Mouse (Mus musculus): Measurements from ENCODE around the gene Lsm7. TPM values are rescaled to one million over a fixed set of nuclear protein-coding genes. Genes with fewer than 3 reads are reported as not detected.
A peak's percentile ranks its signal among the peaks of the same experiment; 100 is the strongest.
"Not testable (repeated sequence)": the region's sequence is repeated elsewhere in the genome, so short reads cannot be mapped to it uniquely, and the experiment has no call there.

Gene Lsm7
- polyA plus RNA-seq, 1 experiment from 2014 or later = 256 TPM

DNA sequence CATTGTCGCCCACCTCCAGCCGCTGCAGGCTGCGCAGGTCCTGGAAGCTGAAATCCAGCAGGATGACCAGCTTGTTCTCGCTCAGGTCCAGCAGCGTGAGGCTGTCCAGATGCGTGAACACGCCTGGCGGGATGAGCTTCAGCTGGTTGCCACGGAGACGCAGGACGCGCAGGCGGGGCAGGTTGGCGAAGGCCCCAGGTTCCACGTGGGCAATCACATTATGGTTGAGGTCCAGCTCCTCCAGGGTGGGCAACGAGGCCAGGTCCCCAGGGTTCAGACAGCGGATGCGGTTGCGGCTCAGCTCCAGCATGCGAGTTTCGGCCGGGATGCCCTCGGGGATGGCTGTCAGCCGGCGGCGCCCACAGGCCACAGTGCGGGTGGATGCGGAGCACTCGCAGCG, 19.4 kb downstream of the Lsm7 start:
- no peak overlapping the region for H3K4me3 ChIP-seq (replicated peaks; ENCODE audit: low read depth, low read length)
- peak; percentile 44 for DNase-seq
- peak overlapping the region; percentile 29 for H3K4me2 ChIP-seq (ENCODE audit: low read length)
- 0 out of 2 replicates have a peak, but pooled peaks cover 4% of the 10 kb centered on the region for H3K4me1 ChIP-seq (ENCODE audit: control insufficient read depth, insufficient read depth, low read length)
- H3K27ac ChIP-seq (replicated peaks; ENCODE audit: low read depth, low read length) = no peak overlapping the region
- no peak for ATAC-seq (ENCODE audit: low FRiP score, low TSS enrichment)
- peaks cover 25% of the 10 kb centered on the region for H3K27me3 ChIP-seq (ENCODE audit: control insufficient read depth, insufficient read depth, low read length)
- H3K9me3 ChIP-seq (ENCODE audit: control insufficient read depth, low read length) = no peaks in the 10 kb centered on the region
- H3K9ac ChIP-seq (replicated peaks; ENCODE audit: low read length) = peak overlapping the region; percentile 26; the same call in 1 of the 2 replicates
- WGBS = 42% methylated on average over 30 of the region's 30 CpGs
- H3K36me3 ChIP-seq (ENCODE audit: control insufficient read depth, insufficient read depth, low read length) = peaks cover 7% of the 10 kb centered on the region

DNA sequence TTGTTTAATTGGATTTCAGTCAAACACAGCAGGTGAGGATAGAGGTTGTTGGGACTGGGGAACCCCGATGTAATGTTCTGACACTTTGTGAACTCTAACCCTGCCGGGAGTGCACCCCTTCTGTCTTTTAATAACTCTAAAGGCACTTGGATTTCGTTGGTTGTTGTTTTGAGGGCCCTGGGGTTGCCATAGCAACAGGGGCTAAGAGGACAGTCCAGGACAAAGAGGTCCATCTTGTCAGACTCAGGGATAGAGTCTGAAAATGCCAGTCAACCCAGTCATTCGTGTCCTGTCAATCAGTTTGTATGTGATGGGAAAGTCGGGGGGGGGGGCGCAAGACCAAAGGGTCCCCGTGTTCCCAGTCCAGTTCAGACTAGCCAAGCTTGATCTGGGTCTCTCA, 22.2 kb downstream of the Lsm7 start:
- Histone ChIP-seq H3K27me3 (ENCODE audit: control insufficient read depth, insufficient read depth, low read length) (peaks cover 25% of the 10 kb centered on the region), H3K4me1 (ENCODE audit: control insufficient read depth, insufficient read depth, low read length) (peaks cover 4% of the 10 kb centered on the region), H3K36me3 (ENCODE audit: control insufficient read depth, insufficient read depth, low read length) (peaks cover 24% of the 10 kb centered on the region), H3K4me3 (replicated peaks; ENCODE audit: low read depth, low read length) (no peak overlapping the region), H3K9me3 (ENCODE audit: control insufficient read depth, low read length) (no peaks in the 10 kb centered on the region), H3K4me2 (ENCODE audit: low read length) (no peak overlapping the region), H3K27ac (replicated peaks; ENCODE audit: low read depth, low read length) (no peak overlapping the region), H3K9ac (replicated peaks; ENCODE audit: low read length) (no peak overlapping the region)
- DNase-seq (no peak), ATAC-seq (ENCODE audit: low FRiP score, low TSS enrichment) (no peak)
- 34% methylated on average over 7 of the region's 7 CpGs for whole genome bisulfite sequencing

DNA sequence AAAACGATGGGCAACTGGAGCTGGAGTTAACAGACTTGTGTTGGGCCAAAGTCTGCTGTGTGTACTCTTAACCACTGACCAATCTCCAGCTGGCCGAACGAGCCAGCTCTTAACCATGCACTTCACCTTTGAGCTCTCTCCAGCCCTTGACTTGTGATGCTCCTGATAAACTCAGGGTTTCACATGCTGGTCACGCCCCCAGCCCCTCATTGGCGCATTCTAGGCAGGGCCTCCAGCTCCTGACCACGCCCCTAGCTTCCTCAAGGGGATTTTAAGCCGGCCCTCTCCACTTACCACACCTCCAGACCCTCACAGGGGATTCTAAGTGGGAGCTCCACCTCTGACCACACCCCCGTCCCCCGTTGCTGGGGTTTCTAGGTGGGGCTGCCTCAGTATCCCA, 23.9 kb downstream of the Lsm7 start:
- Histone ChIP-seq H3K4me1 (ENCODE audit: control insufficient read depth, insufficient read depth, low read length) (peaks cover 10% of the 10 kb centered on the region), H3K4me3 (replicated peaks; ENCODE audit: low read depth, low read length) (no peak overlapping the region), H3K36me3 (ENCODE audit: control insufficient read depth, insufficient read depth, low read length) (peaks cover 24% of the 10 kb centered on the region), H3K27ac (replicated peaks; ENCODE audit: low read depth, low read length) (no peak overlapping the region), H3K4me2 (ENCODE audit: low read length) (no peak overlapping the region), H3K9ac (replicated peaks; ENCODE audit: low read length) (no peak overlapping the region; the same call in 1 of the 2 replicates), H3K27me3 (ENCODE audit: control insufficient read depth, insufficient read depth, low read length) (peaks cover 25% of the 10 kb centered on the region), H3K9me3 (ENCODE audit: control insufficient read depth, low read length) (no peaks in the 10 kb centered on the region)
- ATAC-seq (ENCODE audit: low FRiP score, low TSS enrichment) = no peak
- 5% methylated on average over 9 of the region's 9 CpGs for WGBS
- DNase-seq = peak; percentile 65

DNA sequence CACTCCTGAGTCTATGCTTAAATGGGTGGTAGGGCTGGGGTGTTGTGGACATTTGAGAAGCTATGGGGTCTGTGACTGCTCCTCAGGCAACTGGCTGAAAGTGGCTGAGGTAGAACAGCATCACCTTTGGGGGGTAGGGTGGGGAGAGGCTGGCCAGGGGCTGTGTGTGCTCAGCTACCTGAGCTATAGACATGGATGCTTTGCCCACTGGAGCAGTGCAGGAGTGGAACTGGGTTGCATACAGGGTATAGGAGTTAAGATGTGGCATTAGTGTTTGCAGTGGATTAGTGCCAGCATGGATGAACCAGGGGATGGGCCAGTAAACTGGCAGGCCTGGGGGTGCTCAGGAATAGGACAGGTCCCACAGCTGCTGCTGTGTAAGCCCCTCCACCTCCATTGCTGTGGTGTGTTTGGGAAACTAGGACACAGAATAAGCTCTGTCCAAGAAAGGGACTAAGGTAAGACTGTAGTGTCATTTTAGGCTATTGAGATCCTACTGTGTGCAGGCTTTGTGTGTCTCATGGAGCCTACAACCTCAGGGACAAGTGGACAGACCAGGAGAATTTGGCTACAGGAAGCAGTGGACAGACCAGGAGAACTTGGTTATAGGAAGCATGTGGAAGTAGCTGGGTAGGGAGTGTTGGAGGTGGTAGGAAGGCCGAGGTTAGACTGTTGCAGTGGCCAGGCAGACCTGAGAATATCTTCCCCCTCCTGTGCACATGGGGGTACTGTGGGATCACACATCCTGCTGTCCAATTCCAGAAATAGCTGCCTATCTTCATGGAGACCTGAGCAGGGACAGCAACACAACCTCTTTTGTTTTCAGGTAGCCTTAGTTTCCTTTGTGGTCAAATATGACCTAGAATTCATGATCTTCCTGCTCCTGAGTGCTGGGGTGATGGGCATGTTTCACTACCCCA, 25.4 kb downstream of the Lsm7 start:
- WGBS = 68% methylated on average over 1 of the region's 1 CpGs
- Histone ChIP-seq H3K4me1 (ENCODE audit: control insufficient read depth, insufficient read depth, low read length) (peaks cover 10% of the 10 kb centered on the region), H3K36me3 (ENCODE audit: control insufficient read depth, insufficient read depth, low read length) (peaks cover 24% of the 10 kb centered on the region), H3K27me3 (ENCODE audit: control insufficient read depth, insufficient read depth, low read length) (peaks cover 12% of the 10 kb centered on the region; the same call in 1 of the 2 replicates), H3K4me3 (replicated peaks; ENCODE audit: low read depth, low read length) (no peak overlapping the region), H3K9me3 (ENCODE audit: control insufficient read depth, low read length) (no peaks in the 10 kb centered on the region), H3K27ac (replicated peaks; ENCODE audit: low read depth, low read length) (no peak overlapping the region), H3K4me2 (ENCODE audit: low read length) (0 out of 2 replicates have a peak overlapping the region, but pooled peaks have one; percentile 6), H3K9ac (replicated peaks; ENCODE audit: low read length) (no peak overlapping the region)
- no peak for DNase-seq
- ATAC-seq (ENCODE audit: low FRiP score, low TSS enrichment) = no peak

DNA sequence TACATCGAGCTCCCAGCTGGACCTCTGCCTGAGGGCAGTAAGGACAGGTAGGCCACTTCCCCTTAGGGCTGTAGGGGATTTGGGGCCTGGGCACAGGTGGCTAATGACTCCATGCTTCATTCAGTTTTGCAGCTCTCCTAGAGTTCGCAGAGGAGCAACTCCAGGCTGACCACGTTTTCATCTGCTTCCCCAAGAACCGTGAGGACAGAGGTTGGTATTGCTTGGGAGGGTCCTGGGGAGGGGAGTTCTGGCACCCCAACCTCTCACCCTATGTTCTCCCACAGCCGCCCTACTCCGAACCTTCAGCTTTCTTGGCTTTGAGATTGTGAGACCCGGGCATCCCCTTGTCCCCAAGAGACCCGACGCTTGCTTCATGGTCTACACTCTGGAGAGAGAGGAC, 26.4 kb downstream of the Lsm7 start:
- peak overlapping the region; percentile 74; the same call in 1 of the 2 replicates for H3K4me3 ChIP-seq (replicated peaks; ENCODE audit: low read depth, low read length)
- not testable (repeated sequence) for H3K27ac ChIP-seq (replicated peaks; ENCODE audit: low read depth, low read length); H3K27me3 ChIP-seq (ENCODE audit: control insufficient read depth, insufficient read depth, low read length); H3K9me3 ChIP-seq (ENCODE audit: control insufficient read depth, low read length); H3K4me1 ChIP-seq (ENCODE audit: control insufficient read depth, insufficient read depth, low read length); ATAC-seq (ENCODE audit: low FRiP score, low TSS enrichment); DNase-seq; H3K9ac ChIP-seq (replicated peaks; ENCODE audit: low read length)
- H3K4me2 ChIP-seq (ENCODE audit: low read length) = peak overlapping the region; percentile 92
- H3K36me3 ChIP-seq (ENCODE audit: control insufficient read depth, insufficient read depth, low read length) = peaks cover 24% of the 10 kb centered on the region
- WGBS = 84% methylated on average over 7 of the region's 9 CpGs

DNA sequence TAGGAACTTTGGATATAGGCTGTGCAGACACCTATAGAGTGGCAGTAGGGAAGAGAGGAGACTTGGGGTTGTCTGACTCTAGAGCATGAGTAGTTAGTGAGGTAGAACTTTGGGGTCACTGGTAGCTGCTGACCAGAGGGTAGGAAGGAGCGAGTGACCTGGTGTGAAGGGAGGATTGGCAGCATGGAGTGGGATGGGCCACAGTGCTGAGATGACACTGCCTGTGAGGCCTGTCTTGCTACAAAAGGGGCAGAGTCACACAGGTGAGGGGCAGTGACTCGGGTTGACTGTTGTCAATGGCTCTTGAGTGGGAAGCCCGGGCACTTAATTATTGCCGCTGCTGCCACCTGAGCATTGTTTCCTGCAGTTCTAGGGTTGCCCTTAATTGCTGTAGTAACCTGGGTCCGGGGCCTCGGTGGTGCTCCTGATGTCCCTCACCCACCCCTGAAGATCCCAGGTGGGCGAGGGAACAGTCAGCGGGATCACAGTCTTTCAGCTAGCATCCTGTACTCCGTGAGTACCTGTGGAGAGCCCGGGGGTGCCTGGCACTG, 27.1 kb downstream of the Lsm7 start:
- Histone ChIP-seq H3K9me3 (ENCODE audit: control insufficient read depth, low read length) (no peaks in the 10 kb centered on the region), H3K4me3 (replicated peaks; ENCODE audit: low read depth, low read length) (peak overlapping the region; percentile 74), H3K4me1 (ENCODE audit: control insufficient read depth, insufficient read depth, low read length) (peaks cover 10% of the 10 kb centered on the region), H3K27ac (replicated peaks; ENCODE audit: low read depth, low read length) (no peak overlapping the region), H3K27me3 (ENCODE audit: control insufficient read depth, insufficient read depth, low read length) (no peaks in the 10 kb centered on the region), H3K9ac (replicated peaks; ENCODE audit: low read length) (peak overlapping the region; percentile 84; the same call in 1 of the 2 replicates), H3K4me2 (ENCODE audit: low read length) (peak overlapping the region; percentile 92), H3K36me3 (ENCODE audit: control insufficient read depth, insufficient read depth, low read length) (peaks cover 24% of the 10 kb centered on the region)
- WGBS = 80% methylated on average over 10 of the region's 10 CpGs
- no peak for DNase-seq
- ATAC-seq (ENCODE audit: low FRiP score, low TSS enrichment) = no peak

DNA sequence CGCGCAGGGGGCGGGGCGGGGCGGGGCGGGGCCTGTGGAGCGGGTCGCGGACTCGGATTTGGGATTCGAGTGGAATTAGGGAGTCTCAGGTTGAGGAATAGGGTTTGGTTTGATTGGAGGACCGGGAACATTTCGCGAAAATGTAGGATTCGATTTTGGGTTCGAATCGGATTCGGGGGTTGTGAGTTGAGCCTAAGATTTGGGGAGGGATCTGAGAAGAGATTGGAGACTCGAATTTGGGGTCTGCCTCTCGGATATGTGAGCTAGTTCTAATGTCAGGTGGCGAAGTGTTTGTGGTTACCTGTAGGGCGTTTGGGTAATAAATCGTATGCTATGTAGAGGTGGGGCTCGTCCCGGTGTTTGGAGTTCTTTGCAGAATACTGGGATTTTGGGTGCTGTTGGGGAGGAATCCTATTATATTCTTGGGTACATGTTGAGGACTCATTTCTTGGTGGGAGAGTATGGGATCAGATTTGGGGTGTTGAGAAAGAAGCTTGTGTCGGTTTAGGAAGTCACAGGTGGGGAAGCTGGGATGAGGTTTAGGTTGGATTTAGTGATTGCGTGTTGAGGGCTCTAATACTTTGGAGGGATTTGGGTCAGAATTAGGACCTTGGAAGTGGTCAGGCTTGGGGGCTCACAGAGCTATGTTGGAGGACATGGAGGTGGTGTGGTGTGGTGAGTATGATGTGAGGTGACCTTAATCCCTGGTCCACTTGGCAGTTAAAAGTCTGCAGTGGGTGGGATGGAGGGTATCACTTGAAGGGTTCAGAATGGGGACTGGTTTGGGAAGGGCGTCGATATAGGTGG, 27.7 kb downstream of the Lsm7 start:
- Histone ChIP-seq H3K4me3 (replicated peaks; ENCODE audit: low read depth, low read length) (peak overlapping the region; percentile 74), H3K4me1 (ENCODE audit: control insufficient read depth, insufficient read depth, low read length) (peaks cover 10% of the 10 kb centered on the region), H3K4me2 (ENCODE audit: low read length) (peak overlapping the region; percentile 92), H3K27me3 (ENCODE audit: control insufficient read depth, insufficient read depth, low read length) (no peaks in the 10 kb centered on the region), H3K27ac (replicated peaks; ENCODE audit: low read depth, low read length) (peak overlapping the region; percentile 92), H3K36me3 (ENCODE audit: control insufficient read depth, insufficient read depth, low read length) (peaks cover 24% of the 10 kb centered on the region), H3K9ac (replicated peaks; ENCODE audit: low read length) (peak overlapping the region; percentile 84), H3K9me3 (ENCODE audit: control insufficient read depth, low read length) (no peaks in the 10 kb centered on the region)
- no peak for DNase-seq
- ATAC-seq (ENCODE audit: low FRiP score, low TSS enrichment) = no peak
- 7% methylated on average over 29 of the region's 29 CpGs for WGBS
